In genomic region chr16:44601182-44601581, GRCm38 (mm10) we compare ENCODE assay signal across 14 mouse cellular contexts. TPM values are rescaled to one million over a fixed set of nuclear protein-coding genes. Genes with fewer than 3 reads are reported as not detected.
DNase-seq lines count a peak whose midpoint lies in the region; ATAC-seq and TF ChIP-seq lines count a peak whose summit lies in the region.
"Had no signal": no experiment of that assay in that cellular context is flagged by ENCODE, and none has a peak within 500 bp of the region (broad histone marks: within the 10 kb centered on the region; RNA-seq: fewer than 3 reads in every experiment).

No protein-coding gene starts in this region.

- TF ChIP-seq EP300 in lung, postnatal 0 days (IDR thresholded peaks at IDR 0.05): no peak

- no peak for TF ChIP-seq CTCF in forebrain, postnatal 0 days (IDR thresholded peaks at IDR 0.05; ENCODE audit: low read depth)
- no peak for TF ChIP-seq CTCF in lung, postnatal 0 days (IDR thresholded peaks at IDR 0.05)
- TF ChIP-seq CTCF in lung, adult 2 months (IDR thresholded peaks at IDR 0.05; ENCODE audit: insufficient read depth, low read length): no peak

- TF ChIP-seq POLR2A in lung, adult 2 months (IDR thresholded peaks at IDR 0.05; ENCODE audit: borderline replicate concordance, extremely low read depth, low read depth, low read length): no peak

- H3K9me3 ChIP-seq in forebrain, embryonic 10.5 days: peaks cover 6% of the 10 kb centered on the region
- no peaks in the 10 kb centered on the region for H3K9me3 ChIP-seq in forebrain, postnatal 0 days (ENCODE audit: low read length)
- no peaks in the 10 kb centered on the region for H3K9me3 ChIP-seq in lung, postnatal 0 days (ENCODE audit: low read length)
- H3K9me3 ChIP-seq in embryonic facial prominence, embryonic 14.5 days (ENCODE audit: control insufficient read depth, low read length): no peaks in the 10 kb centered on the region
- no peaks in the 10 kb centered on the region for H3K9me3 ChIP-seq in midbrain, embryonic 13.5 days
- H3K9me3 ChIP-seq: G1E; heart, embryonic 13.5 days had no signal

- H3K9ac ChIP-seq in forebrain, postnatal 0 days: no peak overlapping the region
- H3K9ac ChIP-seq in lung, postnatal 0 days (replicated peaks; ENCODE audit: low read depth): no peak overlapping the region
- no peak overlapping the region for H3K9ac ChIP-seq in embryonic facial prominence, embryonic 14.5 days (ENCODE audit: low read depth, low read length)
- H3K9ac ChIP-seq in midbrain, embryonic 13.5 days (replicated peaks): no peak overlapping the region
- H3K9ac ChIP-seq: heart, embryonic 13.5 days had no signal

- no peak for DNase-seq in forebrain, embryonic 10.5 days (ENCODE audit: extremely low spot score, low spot score)
- no peak for DNase-seq in forebrain, postnatal 0 days
- no peak for DNase-seq in lung, postnatal 0 days (ENCODE audit: low spot score)
- DNase-seq in lung, adult 2 months: no peak
- DNase-seq in embryonic facial prominence, embryonic 14.5 days (ENCODE audit: low spot score): no peak
- DNase-seq in ovary, adult 18-20 months (ENCODE audit: low spot score): no peak
- DNase-seq in thymus, postnatal 14 days: no peak
- DNase-seq: kidney, adult 18-20 months; right cerebral cortex, postnatal 4 days had no signal

- peaks cover 36% of the 10 kb centered on the region for H3K4me1 ChIP-seq in forebrain, embryonic 10.5 days
- H3K4me1 ChIP-seq in forebrain, postnatal 0 days (ENCODE audit: insufficient read depth): no peaks in the 10 kb centered on the region
- H3K4me1 ChIP-seq in lung, postnatal 0 days (ENCODE audit: insufficient read depth, low read depth, low read length): no peaks in the 10 kb centered on the region; the same call in 1 of the 2 replicates
- H3K4me1 ChIP-seq in lung, adult 2 months (ENCODE audit: control insufficient read depth, insufficient read depth, low read length): no peaks in the 10 kb centered on the region
- H3K4me1 ChIP-seq in embryonic facial prominence, embryonic 14.5 days (ENCODE audit: control insufficient read depth, insufficient read depth, low read length): peaks cover 30% of the 10 kb centered on the region
- H3K4me1 ChIP-seq in midbrain, embryonic 13.5 days (replicated peaks): peaks cover 19% of the 10 kb centered on the region

- H3K4me2 ChIP-seq in forebrain, postnatal 0 days (ENCODE audit: low read depth): no peak overlapping the region
- no peak overlapping the region for H3K4me2 ChIP-seq in lung, postnatal 0 days (replicated peaks; ENCODE audit: low read depth, low read length)
- no peak overlapping the region for H3K4me2 ChIP-seq in embryonic facial prominence, embryonic 14.5 days (ENCODE audit: low read depth, low read length)
- no peak overlapping the region for H3K4me2 ChIP-seq in midbrain, embryonic 13.5 days (replicated peaks)
- H3K4me2 ChIP-seq: heart, embryonic 13.5 days had no signal

- no peaks in the 10 kb centered on the region; the same call in 1 of the 2 replicates for H3K36me3 ChIP-seq in forebrain, embryonic 10.5 days (replicated peaks)
- no peaks in the 10 kb centered on the region for H3K36me3 ChIP-seq in forebrain, postnatal 0 days (ENCODE audit: insufficient read depth)
- no peaks in the 10 kb centered on the region for H3K36me3 ChIP-seq in lung, postnatal 0 days (ENCODE audit: insufficient read depth, low read length)
- no peaks in the 10 kb centered on the region for H3K36me3 ChIP-seq in embryonic facial prominence, embryonic 14.5 days (ENCODE audit: control insufficient read depth, insufficient read depth, low read length)
- no peaks in the 10 kb centered on the region for H3K36me3 ChIP-seq in midbrain, embryonic 13.5 days
- H3K36me3 ChIP-seq: G1E; heart, embryonic 13.5 days had no signal

- peaks cover 14% of the 10 kb centered on the region; the same call in 1 of the 2 replicates for H3K27me3 ChIP-seq in forebrain, embryonic 10.5 days (ENCODE audit: poor library complexity, severe bottlenecking)
- H3K27me3 ChIP-seq in forebrain, postnatal 0 days (ENCODE audit: insufficient read depth, low read length): no peaks in the 10 kb centered on the region
- no peaks in the 10 kb centered on the region for H3K27me3 ChIP-seq in lung, postnatal 0 days (replicated peaks; ENCODE audit: insufficient read depth, low read length)
- H3K27me3 ChIP-seq in embryonic facial prominence, embryonic 14.5 days (replicated peaks; ENCODE audit: control insufficient read depth, insufficient read depth, low read length): no peaks in the 10 kb centered on the region
- no peaks in the 10 kb centered on the region for H3K27me3 ChIP-seq in midbrain, embryonic 13.5 days
- H3K27me3 ChIP-seq: heart, embryonic 13.5 days had no signal

- WGBS in forebrain, embryonic 10.5 days: 4% methylated on average over 2 of the region's 2 CpGs
- WGBS in forebrain, postnatal 0 days: 16% methylated on average over 2 of the region's 2 CpGs
- 48% methylated on average over 2 of the region's 2 CpGs for WGBS in lung, postnatal 0 days
- WGBS in lung, adult 2 months: 50% methylated on average over 2 of the region's 2 CpGs
- WGBS in embryonic facial prominence, embryonic 14.5 days: 20% methylated on average over 2 of the region's 2 CpGs
- WGBS in midbrain, embryonic 13.5 days: 12% methylated on average over 2 of the region's 2 CpGs

- H3K4me3 ChIP-seq in forebrain, embryonic 10.5 days: no peak overlapping the region
- no peak overlapping the region for H3K4me3 ChIP-seq in forebrain, postnatal 0 days (ENCODE audit: low read depth, low read length)
- no peak overlapping the region for H3K4me3 ChIP-seq in lung, postnatal 0 days (ENCODE audit: low read depth, low read length)
- no peak overlapping the region for H3K4me3 ChIP-seq in lung, adult 2 months (replicated peaks; ENCODE audit: extremely low read depth, low read depth, low read length)
- H3K4me3 ChIP-seq in embryonic facial prominence, embryonic 14.5 days (ENCODE audit: low read depth, low read length): no peak overlapping the region
- H3K4me3 ChIP-seq in midbrain, embryonic 13.5 days (replicated peaks): no peak overlapping the region
- H3K4me3 ChIP-seq: heart, embryonic 13.5 days; layer of hippocampus, adult 2 months had no signal

- ATAC-seq in forebrain, postnatal 0 days: no peak
- ATAC-seq in lung, postnatal 0 days: peak; percentile 52; the same call in 1 of the 2 replicates
- peak; percentile 42; the same call in 1 of the 2 replicates for ATAC-seq in embryonic facial prominence, embryonic 14.5 days (ENCODE audit: low read depth)
- ATAC-seq in midbrain, embryonic 13.5 days: 0 out of 2 replicates have a peak, but pooled peaks have one; percentile 60

- peak overlapping the region; percentile 72 for H3K27ac ChIP-seq in forebrain, embryonic 10.5 days
- no peak overlapping the region for H3K27ac ChIP-seq in forebrain, postnatal 0 days (ENCODE audit: low read depth, low read length)
- no peak overlapping the region for H3K27ac ChIP-seq in lung, postnatal 0 days (ENCODE audit: low read length)
- peak overlapping the region; percentile 80 for H3K27ac ChIP-seq in embryonic facial prominence, embryonic 14.5 days (replicated peaks; ENCODE audit: low read depth, low read length)
- H3K27ac ChIP-seq in midbrain, embryonic 13.5 days: no peak overlapping the region; the same call in 1 of the 2 replicates
- H3K27ac ChIP-seq: heart, embryonic 13.5 days; layer of hippocampus, adult 2 months had no signal

RNA-seq across cellular contexts. Expression of gene Boc, which starts 42.5 kb away (rescaled TPM):
- 25.9 TPM in 2 replicates for polyA plus RNA-seq in forebrain, embryonic 10.5 days (2016; fragmentation: Nextera tagmentation; extraction: Ambion mirVana)
- total RNA-seq in forebrain, postnatal 0 days (2014; rRNA removed): 12.3 TPM in 2 replicates
- 2.8 and 3.5 TPM in 2 replicates for polyA plus RNA-seq in forebrain, postnatal 0 days (2015; fragmentation: Nextera tagmentation; extraction: Ambion mirVana)
- polyA plus RNA-seq in lung, postnatal 0 days (2015; fragmentation: Nextera tagmentation; extraction: Ambion mirVana): 13.7 and 14.1 TPM in 2 replicates
- 22.2 and 23.4 TPM in 2 replicates for polyA plus RNA-seq in lung, adult 2 months (2012; rRNA removed)
- polyA plus RNA-seq in embryonic facial prominence, embryonic 14.5 days (2014; fragmentation: Nextera tagmentation; extraction: Ambion mirVana): 34.8 and 43.6 TPM in 2 replicates
- polyA plus RNA-seq in midbrain, embryonic 13.5 days (2015; fragmentation: Nextera tagmentation; extraction: Ambion mirVana): 22.5 and 27.3 TPM in 2 replicates
- total RNA-seq: G1E; neutrophil, adult 5-6 weeks had no signal
- polyA plus RNA-seq: G1E had no signal

Comparison
In these comparisons a context has a peak if more than half of its experiments do, and no peak if none do; other contexts are left out.
1. H3K27ac ChIP-seq: peak in forebrain, embryonic 10.5 days (single experiment) and embryonic facial prominence, embryonic 14.5 days (single experiment); none in forebrain, postnatal 0 days (single experiment), lung, postnatal 0 days (single experiment) and midbrain, embryonic 13.5 days (single experiment).